In genomic region chr8:106022483-106022882, GRCm38 (mm10) we compare ENCODE assay signal across 9 mouse cellular contexts. TPM values are rescaled to one million over a fixed set of nuclear protein-coding genes. Genes with fewer than 3 reads are reported as not detected.
DNase-seq lines count a peak whose midpoint lies in the region; ATAC-seq and TF ChIP-seq lines count a peak whose summit lies in the region.
"Had no signal": no experiment of that assay in that cellular context is flagged by ENCODE, and none has a peak within 500 bp of the region (broad histone marks: within the 10 kb centered on the region; RNA-seq: fewer than 3 reads in every experiment).

No protein-coding gene starts in this region.

- no peak overlapping the region for H3K27ac ChIP-seq in liver, embryonic 16.5 days (ENCODE audit: low read length)
- no peak overlapping the region for H3K27ac ChIP-seq in olfactory bulb, adult 2 months (ENCODE audit: insufficient read depth, low read depth, low read length)
- H3K27ac ChIP-seq: heart, embryonic 13.5 days had no signal

- H3K4me2 ChIP-seq in liver, embryonic 16.5 days (ENCODE audit: low read depth, low read length) = no peak overlapping the region
- H3K4me2 ChIP-seq: heart, embryonic 13.5 days had no signal

- H3K4me1 ChIP-seq in liver, embryonic 16.5 days (ENCODE audit: control insufficient read depth, low read depth, low read length) = peaks cover 6% of the 10 kb centered on the region
- no peaks in the 10 kb centered on the region for H3K4me1 ChIP-seq in olfactory bulb, adult 2 months (ENCODE audit: control insufficient read depth, insufficient read depth, low read length)
- H3K4me1 ChIP-seq: heart, embryonic 13.5 days had no signal

- peak; percentile 89 for DNase-seq in CD4-positive, CD25-positive, alpha-beta regulatory T cell, adult 2 months (ENCODE audit: low read depth, low spot score)
- DNase-seq in adrenal gland, postnatal 10 days = peak; percentile 83
- DNase-seq in embryo, embryonic 11.5 days (ENCODE audit: low read depth, low spot score) = peak; percentile 63
- peak; percentile 54 to 67 for DNase-seq in gastrocnemius, postnatal 4 days (ENCODE audit: low spot score in 2 of 2)
- peak; percentile 70 to 88 for DNase-seq in kidney, postnatal 36 days
- DNase-seq in thymus, postnatal 0 days (ENCODE audit: low spot score) = peak; percentile 87

- no peak overlapping the region for H3K4me3 ChIP-seq in liver, embryonic 16.5 days (ENCODE audit: low read depth, low read length)
- H3K4me3 ChIP-seq in olfactory bulb, adult 2 months (ENCODE audit: insufficient read depth, low read depth, low read length) = no peak overlapping the region
- H3K4me3 ChIP-seq: heart, embryonic 13.5 days had no signal

- ATAC-seq in liver, embryonic 16.5 days (ENCODE audit: low read depth) = peak; percentile 63

- no peak overlapping the region for H3K9ac ChIP-seq in liver, embryonic 16.5 days (ENCODE audit: low read depth, low read length)
- H3K9ac ChIP-seq: heart, embryonic 13.5 days had no signal

- TF ChIP-seq POLR2A in olfactory bulb, adult 2 months (IDR thresholded peaks at IDR 0.05; ENCODE audit: insufficient read depth, low read depth, low read length) = no peak

- H3K36me3 ChIP-seq in liver, embryonic 16.5 days (ENCODE audit: control insufficient read depth, insufficient read depth) = no peaks in the 10 kb centered on the region

- 0 out of 2 replicates have a peak, but pooled peaks have one; percentile 25 for TF ChIP-seq CTCF in olfactory bulb, adult 2 months (IDR thresholded peaks at IDR 0.05; ENCODE audit: insufficient read depth, low read depth, low read length)

- H3K9me3 ChIP-seq in liver, embryonic 16.5 days (replicated peaks; ENCODE audit: control insufficient read depth, low read length) = no peaks in the 10 kb centered on the region
- H3K9me3 ChIP-seq: heart, embryonic 13.5 days had no signal

- H3K27me3 ChIP-seq in liver, embryonic 16.5 days (ENCODE audit: control insufficient read depth, insufficient read depth, low read depth, low read length) = no peaks in the 10 kb centered on the region
- H3K27me3 ChIP-seq: heart, embryonic 13.5 days had no signal

RNA-seq across cellular contexts. Expression of gene Ddx28, which starts 10.8 kb away (rescaled TPM):
- total RNA-seq in adrenal gland, postnatal 10 days (2021) = 10 to 100 TPM; 13.1 to 16.2 TPM
- 10 to 100 TPM; 10.8 to 11.7 TPM for total RNA-seq in gastrocnemius, postnatal 4 days (2021)
- 8.7 and 9.6 TPM in 2 replicates for polyA plus RNA-seq in liver, embryonic 16.5 days (2015; fragmentation: Nextera tagmentation; extraction: Ambion mirVana)
- not detected in 2 replicates for polyA plus RNA-seq in olfactory bulb, adult 2 months (2012; ENCODE audit: insufficient read depth, insufficient read length, low replicate concordance, missing spikeins)
- polyA plus RNA-seq in thymus, postnatal 0 days (2015; fragmentation: Nextera tagmentation; extraction: Ambion mirVana) = 21.3 and 21.7 TPM in 2 replicates

RNA-seq across cellular contexts. Expression of gene Dpep2nb, which starts 16.7 kb away (rescaled TPM):
- not detected for total RNA-seq in adrenal gland, postnatal 10 days (2021)
- not detected for total RNA-seq in gastrocnemius, postnatal 4 days (2021)
- polyA plus RNA-seq in liver, embryonic 16.5 days (2015; fragmentation: Nextera tagmentation; extraction: Ambion mirVana) = not detected in 2 replicates
- polyA plus RNA-seq in olfactory bulb, adult 2 months (2012; ENCODE audit: insufficient read depth, insufficient read length, low replicate concordance, missing spikeins) = not detected in 2 replicates
- polyA plus RNA-seq in thymus, postnatal 0 days (2015; fragmentation: Nextera tagmentation; extraction: Ambion mirVana) = 0.20 TPM in 1 of 2 replicates, not detected in the other

RNA-seq across cellular contexts. Expression of gene Dus2, which starts 31.3 kb away (rescaled TPM):
- total RNA-seq in adrenal gland, postnatal 10 days (2021) = 10 to 100 TPM; 13.5 to 15.2 TPM
- total RNA-seq in gastrocnemius, postnatal 4 days (2021) = 10 to 100 TPM; 12.4 to 13.2 TPM
- 10.5 and 10.9 TPM in 2 replicates for polyA plus RNA-seq in liver, embryonic 16.5 days (2015; fragmentation: Nextera tagmentation; extraction: Ambion mirVana)
- polyA plus RNA-seq in olfactory bulb, adult 2 months (2012; ENCODE audit: insufficient read depth, insufficient read length, low replicate concordance, missing spikeins) = not detected in 2 replicates
- polyA plus RNA-seq in thymus, postnatal 0 days (2015; fragmentation: Nextera tagmentation; extraction: Ambion mirVana) = 25.6 TPM in 2 replicates

RNA-seq across cellular contexts. Expression of gene Nfatc3, which starts 36.2 kb away (rescaled TPM):
- 10 to 100 TPM; 39.1 to 47.7 TPM for total RNA-seq in adrenal gland, postnatal 10 days (2021)
- 10 to 100 TPM; 37.1 to 40.6 TPM for total RNA-seq in gastrocnemius, postnatal 4 days (2021)
- polyA plus RNA-seq in liver, embryonic 16.5 days (2015; fragmentation: Nextera tagmentation; extraction: Ambion mirVana) = 2.4 and 3.0 TPM in 2 replicates
- 102 and 111 TPM in 2 replicates for polyA plus RNA-seq in olfactory bulb, adult 2 months (2012; ENCODE audit: insufficient read depth, insufficient read length, low replicate concordance, missing spikeins)
- polyA plus RNA-seq in thymus, postnatal 0 days (2015; fragmentation: Nextera tagmentation; extraction: Ambion mirVana) = 19.7 and 26.6 TPM in 2 replicates

RNA-seq across cellular contexts. Expression of gene Dpep3, which starts 43.3 kb away (rescaled TPM):
- not detected for total RNA-seq in adrenal gland, postnatal 10 days (2021)
- total RNA-seq in gastrocnemius, postnatal 4 days (2021) = not detected
- not detected in 2 replicates for polyA plus RNA-seq in liver, embryonic 16.5 days (2015; fragmentation: Nextera tagmentation; extraction: Ambion mirVana)
- not detected in 2 replicates for polyA plus RNA-seq in olfactory bulb, adult 2 months (2012; ENCODE audit: insufficient read depth, insufficient read length, low replicate concordance, missing spikeins)
- not detected in 2 replicates for polyA plus RNA-seq in thymus, postnatal 0 days (2015; fragmentation: Nextera tagmentation; extraction: Ambion mirVana)
- polyA plus RNA-seq: heart, embryonic 13.5 days had no signal

Comparison
In these comparisons a context has a peak if more than half of its experiments do, and no peak if none do; other contexts are left out.
1. RNA of gene Dus2, which starts 31.3 kb away (polyA plus RNA-seq): 25.6 TPM in thymus, postnatal 0 days and 10.5 to 10.9 TPM in liver, embryonic 16.5 days; not detected in olfactory bulb, adult 2 months; every median in the first group is over 10 times any median in the second.
2. Peak in every context shown above with its lines, with median percentiles within 50 percentile points of each other: DNase-seq.